22 mouse cellular contexts compared by ENCODE assay signal in genomic region chr7:25632679-25633078, GRCm38 (mm10). TPM values are rescaled to one million over a fixed set of nuclear protein-coding genes. Genes with fewer than 3 reads are reported as not detected.
DNase-seq lines count a peak whose midpoint lies in the region; ATAC-seq and TF ChIP-seq lines count a peak whose summit lies in the region.
"Had no signal": no experiment of that assay in that cellular context is flagged by ENCODE, and none has a peak within 500 bp of the region (broad histone marks: within the 10 kb centered on the region; RNA-seq: fewer than 3 reads in every experiment).

No protein-coding gene starts in this region.

- 0 out of 2 replicates have a peak, but pooled peaks have one; percentile 30 for ATAC-seq in liver, embryonic 15.5 days (ENCODE audit: insufficient read depth)
- no peak for ATAC-seq in activated CD4-positive, CD25-positive, alpha-beta regulatory T cell, adult 4 months
- ATAC-seq: intestine, postnatal 0 days; midbrain, embryonic 16.5 days had no signal

- TF ChIP-seq POLR2A in bone marrow macrophage, adult 2 months (IDR thresholded peaks at IDR 0.05; ENCODE audit: borderline replicate concordance, low read depth, low read length) = no peak

- H3K36me3 ChIP-seq in liver, embryonic 15.5 days (replicated peaks) = no peaks in the 10 kb centered on the region; the same call in 1 of the 2 replicates
- peaks cover 90% of the 10 kb centered on the region for H3K36me3 ChIP-seq in megakaryocyte, embryonic 14.5 days (replicated peaks; ENCODE audit: low read length)

- H3K4me3 ChIP-seq in liver, embryonic 15.5 days (replicated peaks) = no peak overlapping the region
- H3K4me3 ChIP-seq in bone marrow macrophage, adult 2 months (ENCODE audit: insufficient read depth, low read length) = no peak overlapping the region
- H3K4me3 ChIP-seq in megakaryocyte, embryonic 14.5 days (replicated peaks) = peak overlapping the region; percentile 83
- H3K4me3 ChIP-seq: forebrain, embryonic 10.5 days; heart, embryonic 13.5 days; hindbrain, embryonic 15.5 days; left cerebral cortex, adult 2 months; limb, embryonic 12.5 days had no signal

- WGBS in liver, embryonic 15.5 days (ENCODE audit: insufficient replicate concordance) = 41% methylated on average over 5 of the region's 5 CpGs

- no peak overlapping the region for H3K4me2 ChIP-seq in liver, embryonic 15.5 days
- H3K4me2 ChIP-seq: heart, embryonic 13.5 days; hindbrain, embryonic 15.5 days; limb, embryonic 12.5 days had no signal

- DNase-seq in liver = no peak
- DNase-seq in 416B (ENCODE audit: low read depth) = peak; percentile 83
- DNase-seq in kidney, adult 11 months = no peak
- DNase-seq in left cerebral cortex, postnatal 4 days = no peak
- DNase-seq: adrenal gland, adult 8-10 months; cerebellum, postnatal 14 days; kidney, postnatal 10 days; retina, postnatal 1 day; thymus, postnatal 14 days had no signal

- peak overlapping the region; percentile 51; the same call in 1 of the 2 replicates for H3K27ac ChIP-seq in liver, embryonic 15.5 days (replicated peaks)
- H3K27ac ChIP-seq in bone marrow macrophage, adult 2 months (ENCODE audit: insufficient read depth, low read depth, low read length) = peak overlapping the region; percentile 97
- H3K27ac ChIP-seq: forebrain, embryonic 10.5 days; heart, embryonic 13.5 days; hindbrain, embryonic 15.5 days; left cerebral cortex, adult 2 months; limb, embryonic 12.5 days had no signal

- H3K27me3 ChIP-seq in liver, embryonic 15.5 days = no peaks in the 10 kb centered on the region
- H3K27me3 ChIP-seq in megakaryocyte, embryonic 14.5 days (replicated peaks) = peaks cover 18% of the 10 kb centered on the region

- H3K9ac ChIP-seq in liver, embryonic 15.5 days = no peak overlapping the region
- H3K9ac ChIP-seq: heart, embryonic 13.5 days; hindbrain, embryonic 15.5 days; limb, embryonic 12.5 days had no signal

- intact Hi-C loops in left cerebral cortex, postnatal 4 days (cut with DNase I) = no loop called here

- peaks cover 32% of the 10 kb centered on the region for H3K4me1 ChIP-seq in liver, embryonic 15.5 days (replicated peaks)
- peaks cover 39% of the 10 kb centered on the region for H3K4me1 ChIP-seq in bone marrow macrophage, adult 2 months (ENCODE audit: control insufficient read depth, insufficient read depth, low read length)
- peaks cover 86% of the 10 kb centered on the region for H3K4me1 ChIP-seq in megakaryocyte, embryonic 14.5 days
- H3K4me1 ChIP-seq: hindbrain, embryonic 15.5 days had no signal

- H3K9me3 ChIP-seq in liver, embryonic 15.5 days (replicated peaks) = no peaks in the 10 kb centered on the region
- no peaks in the 10 kb centered on the region for H3K9me3 ChIP-seq in megakaryocyte, embryonic 14.5 days
- H3K9me3 ChIP-seq: forebrain, embryonic 10.5 days; heart, embryonic 13.5 days; hindbrain, embryonic 15.5 days; limb, embryonic 12.5 days had no signal

- no peak for TF ChIP-seq CTCF in bone marrow macrophage, adult 2 months (IDR thresholded peaks at IDR 0.05; ENCODE audit: low read depth, low read length)

RNA-seq across cellular contexts. Expression of gene B3gnt8, which starts 6.2 kb away (rescaled TPM):
- polyA plus RNA-seq in liver, embryonic 15.5 days (2015; fragmentation: Nextera tagmentation; extraction: Ambion mirVana) = 2.7 and 2.8 TPM in 2 replicates
- polyA plus RNA-seq in bone marrow macrophage, adult 2 months (2012; ENCODE audit: insufficient read depth, insufficient read length, missing spikeins) = 59.1 and 61.2 TPM in 2 replicates
- polyA plus RNA-seq in megakaryocyte, embryonic 14.5 days (2012; ENCODE audit: insufficient read depth, low replicate concordance) = 12.5 TPM in 1 of 2 replicates, not detected in the other
- polyA plus RNA-seq in activated CD4-positive, CD25-positive, alpha-beta regulatory T cell, adult 4 months (2017; shearing (Covaris generic)) = under 1 TPM; 0.21 to 0.79 TPM
- total RNA-seq in left cerebral cortex, postnatal 4 days (2021) = 1 to 10 TPM in 1 of 2 experiments, under 1 TPM in 1; 0.64 to 1.0 TPM

RNA-seq across cellular contexts. Expression of gene Dmac2, which starts 13.5 kb away (rescaled TPM):
- 7.9 and 8.6 TPM in 2 replicates for polyA plus RNA-seq in liver, embryonic 15.5 days (2015; fragmentation: Nextera tagmentation; extraction: Ambion mirVana)
- polyA plus RNA-seq in bone marrow macrophage, adult 2 months (2012; ENCODE audit: insufficient read depth, insufficient read length, missing spikeins) = 41.2 and 47.8 TPM in 2 replicates
- polyA plus RNA-seq in megakaryocyte, embryonic 14.5 days (2012; ENCODE audit: insufficient read depth, low replicate concordance) = 18.7 and 29.5 TPM in 2 replicates
- 10 to 100 TPM; 36.4 to 42.7 TPM for polyA plus RNA-seq in activated CD4-positive, CD25-positive, alpha-beta regulatory T cell, adult 4 months (2017; shearing (Covaris generic))
- total RNA-seq in left cerebral cortex, postnatal 4 days (2021) = 10 to 100 TPM; 19.9 to 22.7 TPM

RNA-seq across cellular contexts. Expression of gene Erich4, which starts 17.0 kb away (rescaled TPM):
- 0.38 and 0.60 TPM in 2 replicates for polyA plus RNA-seq in liver, embryonic 15.5 days (2015; fragmentation: Nextera tagmentation; extraction: Ambion mirVana)
- not detected in 2 replicates for polyA plus RNA-seq in bone marrow macrophage, adult 2 months (2012; ENCODE audit: insufficient read depth, insufficient read length, missing spikeins)
- polyA plus RNA-seq in megakaryocyte, embryonic 14.5 days (2012; ENCODE audit: insufficient read depth, low replicate concordance) = not detected in 2 replicates
- not detected for polyA plus RNA-seq in activated CD4-positive, CD25-positive, alpha-beta regulatory T cell, adult 4 months (2017; shearing (Covaris generic))
- not detected for total RNA-seq in left cerebral cortex, postnatal 4 days (2021)
- total RNA-seq: adrenal gland, adult 8-10 months; gastrocnemius, adult 18-20 months; left cerebral cortex, adult 2 months had no signal
- polyA plus RNA-seq: C2C12; forebrain, embryonic 10.5 days; heart, embryonic 13.5 days; hindbrain, embryonic 15.5 days; limb, embryonic 12.5 days; midbrain, embryonic 16.5 days had no signal

RNA-seq across cellular contexts. Expression of gene Bckdha, which starts 26.1 kb away (rescaled TPM):
- polyA plus RNA-seq in liver, embryonic 15.5 days (2015; fragmentation: Nextera tagmentation; extraction: Ambion mirVana) = 30.2 and 39.3 TPM in 2 replicates
- polyA plus RNA-seq in bone marrow macrophage, adult 2 months (2012; ENCODE audit: insufficient read depth, insufficient read length, missing spikeins) = 56.1 and 59.3 TPM in 2 replicates
- 31.9 and 39.7 TPM in 2 replicates for polyA plus RNA-seq in megakaryocyte, embryonic 14.5 days (2012; ENCODE audit: insufficient read depth, low replicate concordance)
- polyA plus RNA-seq in activated CD4-positive, CD25-positive, alpha-beta regulatory T cell, adult 4 months (2017; shearing (Covaris generic)) = 10 to 100 TPM; 15.3 to 15.8 TPM
- 10 to 100 TPM; 23.6 to 24.7 TPM for total RNA-seq in left cerebral cortex, postnatal 4 days (2021)

RNA-seq across cellular contexts. Expression of gene Exosc5, which starts 26.3 kb away (rescaled TPM):
- 46.1 and 50.8 TPM in 2 replicates for polyA plus RNA-seq in liver, embryonic 15.5 days (2015; fragmentation: Nextera tagmentation; extraction: Ambion mirVana)
- 22.6 and 30.6 TPM in 2 replicates for polyA plus RNA-seq in bone marrow macrophage, adult 2 months (2012; ENCODE audit: insufficient read depth, insufficient read length, missing spikeins)
- polyA plus RNA-seq in megakaryocyte, embryonic 14.5 days (2012; ENCODE audit: insufficient read depth, low replicate concordance) = 233 and 501 TPM in 2 replicates
- 100 to 1,000 TPM in 1 of 2 experiments, 10 to 100 TPM in 1; 94.5 to 110 TPM for polyA plus RNA-seq in activated CD4-positive, CD25-positive, alpha-beta regulatory T cell, adult 4 months (2017; shearing (Covaris generic))
- 10 to 100 TPM; 15.1 to 18.4 TPM for total RNA-seq in left cerebral cortex, postnatal 4 days (2021)
